Comparison of ENCODE assay signal across 30 mouse cellular contexts in genomic region chr9:121833825-121834224, GRCm38 (mm10). TPM values are rescaled to one million over a fixed set of nuclear protein-coding genes. Genes with fewer than 3 reads are reported as not detected.
"Had no signal": no experiment of that assay in that cellular context is flagged by ENCODE, and none has a peak within 500 bp of the region (broad histone marks: within the 10 kb centered on the region; RNA-seq: fewer than 3 reads in every experiment).

No protein-coding gene starts in this region.

- H3K27me3 ChIP-seq: hindbrain, embryonic 13.5 days; hindbrain, embryonic 15.5 days; kidney, embryonic 15.5 days; limb, embryonic 13.5 days; limb, embryonic 15.5 days had no signal

- H3K9ac ChIP-seq: heart, embryonic 13.5 days; heart, embryonic 15.5 days; hindbrain, embryonic 13.5 days; hindbrain, embryonic 15.5 days; kidney, embryonic 15.5 days; limb, embryonic 13.5 days; limb, embryonic 15.5 days; liver, embryonic 12.5 days had no signal

- H3K4me3 ChIP-seq: gastrocnemius, adult 2 months; heart, adult 2 months; heart, embryonic 13.5 days; heart, embryonic 15.5 days; hindbrain, embryonic 13.5 days; hindbrain, embryonic 15.5 days; kidney, embryonic 15.5 days; limb, embryonic 13.5 days; limb, embryonic 15.5 days; liver, embryonic 12.5 days had no signal

- H3K27ac ChIP-seq: gastrocnemius, adult 2 months; heart, adult 2 months; heart, embryonic 13.5 days; heart, embryonic 15.5 days; hindbrain, embryonic 13.5 days; hindbrain, embryonic 15.5 days; hindbrain, postnatal 0 days; kidney, embryonic 15.5 days; limb, embryonic 13.5 days; limb, embryonic 15.5 days; liver, embryonic 12.5 days had no signal

- ATAC-seq: hindbrain, postnatal 0 days; intestine, embryonic 16.5 days; liver, embryonic 12.5 days had no signal

- DNase-seq: gastrocnemius, adult 2 months; gastrocnemius, postnatal 10 days; gastrocnemius, postnatal 36 days; heart, adult 11 months; heart, adult 2 months; heart, postnatal 14 days; heart, postnatal 36 days; kidney, adult 11 months; kidney, adult 2 months; kidney, adult 9 months; kidney, postnatal 14 days; kidney, postnatal 36 days; layer of hippocampus, adult 9-11 months; layer of hippocampus, postnatal 36 days; left cerebral cortex, postnatal 4 days had no signal

- H3K9me3 ChIP-seq: heart, embryonic 13.5 days; heart, embryonic 15.5 days; hindbrain, embryonic 13.5 days; hindbrain, embryonic 15.5 days; kidney, embryonic 15.5 days; limb, embryonic 15.5 days had no signal

- H3K36me3 ChIP-seq: heart, embryonic 13.5 days; heart, embryonic 15.5 days; hindbrain, embryonic 13.5 days; hindbrain, embryonic 15.5 days; kidney, embryonic 15.5 days; limb, embryonic 13.5 days; limb, embryonic 15.5 days; liver, embryonic 12.5 days had no signal

- H3K4me2 ChIP-seq: heart, embryonic 11.5 days; heart, embryonic 13.5 days; heart, embryonic 15.5 days; hindbrain, embryonic 13.5 days; hindbrain, embryonic 15.5 days; kidney, embryonic 15.5 days; limb, embryonic 13.5 days; limb, embryonic 15.5 days; liver, embryonic 12.5 days had no signal

RNA-seq across cellular contexts. Expression of gene Ccdc13, which starts 5.4 kb away (rescaled TPM):
- total RNA-seq: heart, adult 2 months; heart, postnatal 36 days; liver, adult 2 months had no signal
- polyA plus RNA-seq: heart, embryonic 13.5 days; heart, embryonic 15.5 days; liver, adult 2 months; liver, embryonic 12.5 days had no signal

RNA-seq across cellular contexts. Expression of gene Hhatl, which starts 41.5 kb away (rescaled TPM):
- total RNA-seq: hematopoietic stem cell, adult 5-6 weeks; liver, adult 2 months had no signal
- polyA plus RNA-seq: hindbrain, embryonic 11.5 days; hindbrain, embryonic 13.5 days; limb, embryonic 11.5 days; liver, adult 2 months; liver, embryonic 12.5 days had no signal

RNA-seq across cellular contexts. Expression of gene Klhl40, which starts 56.4 kb away (rescaled TPM):
- total RNA-seq: hematopoietic stem cell, adult 5-6 weeks had no signal
- polyA plus RNA-seq: liver, adult 2 months had no signal
